Mouse (Mus musculus): Measurements from ENCODE around the gene Gm49393. TPM values are rescaled to one million over a fixed set of nuclear protein-coding genes. Genes with fewer than 3 reads are reported as not detected.

Gene Gm49393
- polyA plus RNA-seq, 1 experiment from 2014 or later, result not detected

GRCm38 (mm10) chr13:60813722-60814121, 121.7 kb downstream of the Gm49393 start:
- Histone ChIP-seq H3K9ac (replicated peaks; ENCODE audit: low read depth) (no peak overlapping the region), H3K4me2 (replicated peaks; ENCODE audit: low read depth, low read length) (no peak overlapping the region), H3K9me3 (ENCODE audit: low read length) (no peaks in the 10 kb centered on the region), H3K4me3 (ENCODE audit: low read depth, low read length) (no peak overlapping the region), H3K36me3 (ENCODE audit: insufficient read depth, low read length) (no peaks in the 10 kb centered on the region), H3K4me1 (ENCODE audit: insufficient read depth, low read depth, low read length) (no peaks in the 10 kb centered on the region), H3K27ac (ENCODE audit: low read length) (no peak overlapping the region), H3K27me3 (replicated peaks; ENCODE audit: insufficient read depth, low read length) (no peaks in the 10 kb centered on the region)
- peak; percentile 10 for DNase-seq (ENCODE audit: low spot score)
- no peak for TF ChIP-seq CTCF (IDR thresholded peaks at IDR 0.05)
- TF ChIP-seq EP300 (IDR thresholded peaks at IDR 0.05), result no peak
- ATAC-seq, result peak; percentile 41
- 45% methylated on average over 1 of the region's 1 CpGs for WGBS

GRCm38 (mm10) chr13:60812768-60813167, 122.6 kb downstream of the Gm49393 start:
- 50% methylated on average over 6 of the region's 6 CpGs for WGBS
- peak; percentile 67 for ATAC-seq
- H3K27me3 ChIP-seq (replicated peaks; ENCODE audit: insufficient read depth, low read length), result no peaks in the 10 kb centered on the region

GRCm38 (mm10) chr13:60809690-60810089, 125.7 kb downstream of the Gm49393 start:
- Histone ChIP-seq H3K9ac (replicated peaks; ENCODE audit: low read depth) (no peak overlapping the region), H3K36me3 (ENCODE audit: insufficient read depth, low read length) (no peaks in the 10 kb centered on the region), H3K4me1 (ENCODE audit: insufficient read depth, low read depth, low read length) (no peaks in the 10 kb centered on the region), H3K4me2 (replicated peaks; ENCODE audit: low read depth, low read length) (no peak overlapping the region), H3K27ac (ENCODE audit: low read length) (no peak overlapping the region), H3K4me3 (ENCODE audit: low read depth, low read length) (no peak overlapping the region), H3K9me3 (ENCODE audit: low read length) (no peaks in the 10 kb centered on the region), H3K27me3 (replicated peaks; ENCODE audit: insufficient read depth, low read length) (no peaks in the 10 kb centered on the region)
- 69% methylated on average over 2 of the region's 2 CpGs for WGBS
- no peak for ATAC-seq
- no peak for TF ChIP-seq EP300 (IDR thresholded peaks at IDR 0.05)
- no peak for DNase-seq (ENCODE audit: low spot score)

More at GRCm38 (mm10) chr13:60812768-60813167, 122.6 kb downstream of the Gm49393 start:
- Histone ChIP-seq H3K27ac (ENCODE audit: low read length) (no peak overlapping the region), H3K4me2 (replicated peaks; ENCODE audit: low read depth, low read length) (no peak overlapping the region), H3K4me3 (ENCODE audit: low read depth, low read length) (no peak overlapping the region), H3K9ac (replicated peaks; ENCODE audit: low read depth) (no peak overlapping the region), H3K4me1 (ENCODE audit: insufficient read depth, low read depth, low read length) (no peaks in the 10 kb centered on the region), H3K36me3 (ENCODE audit: insufficient read depth, low read length) (no peaks in the 10 kb centered on the region), H3K9me3 (ENCODE audit: low read length) (no peaks in the 10 kb centered on the region)
- no peak for TF ChIP-seq CTCF (IDR thresholded peaks at IDR 0.05)
- TF ChIP-seq EP300 (IDR thresholded peaks at IDR 0.05), result peak; percentile 54
- DNase-seq (ENCODE audit: low spot score), result no peak

Other genes with a start within 250 kb of the Gm49393 start
- gene BC051665, start 149.2 kb downstream of the Gm49393 start, polyA plus RNA-seq (2015; fragmentation: Nextera tagmentation; extraction: Ambion mirVana), result not detected in 2 replicates
- gene Ctsll3, start 132.7 kb downstream of the Gm49393 start, polyA plus RNA-seq (2015; fragmentation: Nextera tagmentation; extraction: Ambion mirVana), result not detected in 2 replicates
- gene 4930486L24Rik, start 71.1 kb downstream of the Gm49393 start, polyA plus RNA-seq (2015; fragmentation: Nextera tagmentation; extraction: Ambion mirVana), result 0.32 TPM in 1 of 2 replicates, not detected in the other
- gene Gm49392, start 38.7 kb downstream of the Gm49393 start, polyA plus RNA-seq (2015; fragmentation: Nextera tagmentation; extraction: Ambion mirVana), result 1.3 and 1.8 TPM in 2 replicates
- gene Ctla2b, start 38.1 kb downstream of the Gm49393 start, polyA plus RNA-seq (2015; fragmentation: Nextera tagmentation; extraction: Ambion mirVana), result 12.3 and 13.4 TPM in 2 replicates
- not detected in 2 replicates for gene Tpbpb, start 30.7 kb downstream of the Gm49393 start, polyA plus RNA-seq (2015; fragmentation: Nextera tagmentation; extraction: Ambion mirVana)
- 7.5 and 10.6 TPM in 2 replicates for gene Gm49391, start 981 bp upstream of the Gm49393 start, polyA plus RNA-seq (2015; fragmentation: Nextera tagmentation; extraction: Ambion mirVana)
- 288 and 434 TPM in 2 replicates for gene Ctla2a, start 1.0 kb upstream of the Gm49393 start, polyA plus RNA-seq (2015; fragmentation: Nextera tagmentation; extraction: Ambion mirVana)
- not detected in 2 replicates for gene Tpbpa, start 6.4 kb upstream of the Gm49393 start, polyA plus RNA-seq (2015; fragmentation: Nextera tagmentation; extraction: Ambion mirVana)
- gene Ctsj, start 70.4 kb upstream of the Gm49393 start, polyA plus RNA-seq (2015; fragmentation: Nextera tagmentation; extraction: Ambion mirVana), result not detected in 2 replicates
- gene Ctsq, start 105.0 kb upstream of the Gm49393 start, polyA plus RNA-seq (2015; fragmentation: Nextera tagmentation; extraction: Ambion mirVana), result not detected in 2 replicates
- not detected in 2 replicates for gene Ctsr, start 228.7 kb upstream of the Gm49393 start, polyA plus RNA-seq (2015; fragmentation: Nextera tagmentation; extraction: Ambion mirVana)